Mouse (Mus musculus): ENCODE results near the gene Msmb.

DNA sequence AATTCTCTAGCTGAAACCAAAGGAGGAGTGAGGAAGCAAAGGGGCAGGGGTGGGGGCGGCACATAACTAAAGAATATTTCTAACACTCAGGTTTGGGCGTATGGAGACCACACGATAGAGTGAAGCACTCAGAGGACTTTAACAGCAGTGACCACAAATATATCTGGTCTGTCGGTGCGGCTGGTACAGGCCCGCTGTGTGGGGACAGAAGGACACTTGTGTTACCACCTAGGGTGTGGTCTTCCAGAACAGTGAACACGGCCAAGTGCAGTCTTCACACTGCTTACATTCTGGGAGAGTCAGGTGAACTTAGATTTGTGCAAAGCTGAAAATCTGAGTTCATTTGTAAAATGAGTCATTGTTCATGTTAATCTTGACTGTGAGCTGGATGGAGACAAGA, 44.1 kb upstream of the Msmb start:
- TF ChIP-seq CTCF (IDR thresholded peaks at IDR 0.05; ENCODE audit: borderline replicate concordance, extremely low read depth, insufficient read depth, insufficient read length) = no peak
- TF ChIP-seq POLR2A (IDR thresholded peaks at IDR 0.05; ENCODE audit: borderline replicate concordance, extremely low read depth, insufficient read depth, insufficient read length, poor library complexity, severe bottlenecking) = no peak
